Mouse (Mus musculus) heart, postnatal 36 days (tissue): ENCODE data around the gene Sltm. TPM values are rescaled to one million over a fixed set of nuclear protein-coding genes. Genes with fewer than 3 reads are reported as not detected.

Experiments
- total RNA-seq, 2 experiments: library from RNA; stranded (reverse); gene quantifications; 2 replicates each; pipeline ENCODE4 v1.2.3; 2021

Gene Sltm
- total RNA-seq, 2 experiments from 2014 or later: 20.9 to 23.2 TPM

Other genes with a start within 250 kb of the Sltm start
- gene Ccnb2, start 121.2 kb upstream of the Sltm start, total RNA-seq: 1 to 10 TPM; 1.2 to 1.3 TPM
- gene Rnf111, start 39.0 kb upstream of the Sltm start, total RNA-seq: 10 to 100 TPM; 19.6 to 20.5 TPM
- under 1 TPM; 0.27 to 0.31 TPM for gene Gm10642, start 113.5 kb downstream of the Sltm start, total RNA-seq
- 10 to 100 TPM; 32.7 to 34.8 TPM for gene Mindy2, start 114.4 kb downstream of the Sltm start, total RNA-seq
- gene Adam10, start 136.2 kb downstream of the Sltm start, total RNA-seq: 10 to 100 TPM; 36.6 to 42.8 TPM